Mouse (Mus musculus) layer of hippocampus, postnatal 14 days (tissue): ENCODE measurements at regions not wholly inside any gene's neighbourhood (a gene's known extent, or its start where the extent isn't known, plus 50 kb on each side); places are given as distances from the start of the nearest gene placed in this dataset.

Source experiments
- DNase-seq, 2 experiments: peaks; one replicate each; pipeline ENCODE4 v3.0.0; 2021 to 2022; ENCODE audit warnings: low spot score in 2 of 2, mixed read lengths in 1 of 2

DNA sequence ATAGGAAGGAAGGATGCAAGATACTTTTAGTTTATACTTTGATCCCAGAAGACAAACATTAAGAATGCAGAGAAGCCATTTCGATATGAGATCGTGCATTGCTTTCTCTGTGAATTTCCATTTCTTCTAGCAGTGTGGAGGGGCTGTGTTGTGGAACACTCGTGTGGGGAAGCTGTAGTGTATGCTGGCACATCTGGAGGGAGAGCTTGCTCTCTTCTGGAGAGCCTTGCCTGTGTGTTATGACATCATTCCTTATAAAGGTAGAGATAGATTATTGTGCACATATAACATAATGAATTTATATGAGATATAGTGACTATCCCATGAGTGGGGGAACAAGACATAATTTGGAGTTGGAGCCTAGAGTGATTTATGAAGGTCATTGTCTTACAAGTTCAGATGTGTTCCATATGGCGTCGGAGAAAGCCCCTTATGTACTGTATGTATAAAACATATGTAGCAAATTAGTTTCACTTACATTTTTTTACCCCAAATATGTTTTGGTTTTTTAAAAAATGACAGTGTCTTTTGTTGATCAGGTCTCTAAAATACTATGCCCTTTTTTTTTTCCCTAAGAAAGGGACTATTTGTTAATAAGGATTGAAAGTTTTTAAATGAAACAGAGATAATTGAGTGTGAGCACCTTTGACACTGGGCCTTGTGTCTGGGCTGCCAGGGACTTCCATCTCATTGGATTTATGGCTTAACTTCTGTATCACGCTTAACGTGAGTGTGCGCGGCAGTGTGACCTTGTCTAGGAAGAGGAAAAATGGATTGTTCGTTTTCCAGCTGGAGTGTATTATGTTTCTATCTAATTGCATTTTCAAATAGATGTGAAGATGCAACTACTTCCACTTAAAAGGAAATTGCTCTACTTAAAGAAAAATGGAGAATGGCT is 230.8 kb downstream of the Papss1 start:
- DNase-seq: no peak

- no peak for DNase-seq
Observed at GRCm38 (mm10) chr3:131799774-131800173, 235.2 kb downstream of the Papss1 start.

GRCm38 (mm10) chr3:131801551-131801950 is 237.0 kb downstream of the Papss1 start:
- DNase-seq: no peak

DNA sequence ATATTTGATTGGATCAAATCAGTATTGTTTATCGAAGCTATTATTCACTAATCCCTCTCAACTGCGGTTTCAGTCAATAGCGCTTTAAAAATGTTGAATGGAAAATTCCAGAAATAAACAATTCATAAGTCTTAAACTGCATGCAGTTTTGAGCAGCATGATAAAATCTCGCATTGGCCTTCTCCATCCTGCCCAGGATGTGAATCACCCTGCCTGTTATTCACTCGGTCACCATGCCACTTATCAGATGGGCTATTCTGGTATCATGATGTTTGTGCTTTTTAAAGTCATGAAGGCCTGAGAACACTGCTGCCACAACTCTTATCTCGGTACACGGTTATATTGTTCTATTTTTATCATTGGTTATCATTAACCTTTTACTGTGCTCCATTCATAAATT is 238.3 kb downstream of the Papss1 start:
- no peak for DNase-seq

GRCm38 (mm10) chr3:131808127-131808526 is 243.6 kb downstream of the Papss1 start:
- peak; percentile 29 for DNase-seq

DNA sequence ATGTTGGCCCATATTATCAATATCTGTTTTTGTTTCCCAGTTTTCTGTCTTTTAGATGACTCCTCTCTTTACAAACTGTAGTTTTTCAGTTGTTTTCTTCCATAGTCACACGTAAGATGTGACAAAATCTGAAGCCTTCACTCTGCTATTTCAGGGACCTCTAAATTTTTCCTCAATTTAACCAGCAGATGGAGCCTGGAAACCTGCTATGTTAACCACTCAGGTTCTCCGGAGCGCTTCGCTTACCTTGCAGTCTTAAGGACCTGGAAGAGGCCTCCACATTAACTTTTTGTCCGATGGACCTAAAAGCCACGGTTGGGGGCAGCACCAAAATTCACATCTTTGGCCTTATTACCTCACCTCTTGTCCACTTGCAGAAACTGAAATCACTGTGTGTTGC is 248.4 kb downstream of the Papss1 start:
- peak in 1 of 2 experiments; percentile 32 for DNase-seq

- DNase-seq: no peak
Observed at GRCm38 (mm10) chr3:131818806-131819205, 254.2 kb downstream of the Papss1 start.

DNA sequence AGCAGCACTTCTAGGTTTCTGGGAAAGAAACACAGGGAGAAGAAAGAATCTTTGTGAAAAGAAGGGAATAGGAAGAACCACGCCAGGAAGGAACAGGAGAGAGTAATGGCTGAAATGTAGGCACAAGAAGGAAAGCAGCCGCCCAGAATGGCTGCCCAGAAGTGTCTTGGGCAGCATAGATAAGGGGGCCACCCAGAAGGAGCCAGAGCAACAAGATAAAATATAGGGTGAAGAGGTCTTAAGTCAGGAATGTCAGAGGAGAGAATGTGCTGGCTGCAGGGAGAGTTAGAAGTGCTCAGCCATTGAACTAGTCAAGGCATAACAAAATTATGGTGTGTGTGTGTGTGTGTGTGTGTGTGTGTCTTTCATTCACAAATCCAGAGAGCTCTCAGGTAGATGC is 227.7 kb upstream of the Dkk2 start:
- DNase-seq: no peak

GRCm38 (mm10) chr3:131859083-131859482 is 226.0 kb upstream of the Dkk2 start:
- DNase-seq: no peak

GRCm38 (mm10) chr3:131865106-131865505 is 220.0 kb upstream of the Dkk2 start:
- DNase-seq: no peak

DNA sequence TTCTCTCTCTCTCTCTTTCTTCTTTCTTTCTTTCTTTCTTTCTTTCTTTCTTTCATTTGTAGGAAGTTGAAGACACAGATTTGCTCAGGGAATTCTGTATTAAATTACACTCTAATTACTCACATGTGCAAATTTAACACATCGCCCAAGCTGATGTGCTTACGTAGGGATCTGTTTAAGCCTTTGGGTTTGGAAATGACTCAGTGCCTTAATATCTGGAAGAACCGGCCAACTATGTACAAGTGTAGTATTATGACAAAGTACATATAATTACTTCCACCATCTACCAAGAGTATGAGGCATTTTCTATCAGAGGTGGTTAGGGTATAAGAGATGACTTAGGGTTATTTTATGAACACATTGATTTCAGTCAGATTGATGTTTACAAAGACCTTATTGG is 217.8 kb upstream of the Dkk2 start:
- no peak for DNase-seq

GRCm38 (mm10) chr3:131868219-131868964 is 216.7 kb upstream of the Dkk2 start:
- no peak for DNase-seq

DNA sequence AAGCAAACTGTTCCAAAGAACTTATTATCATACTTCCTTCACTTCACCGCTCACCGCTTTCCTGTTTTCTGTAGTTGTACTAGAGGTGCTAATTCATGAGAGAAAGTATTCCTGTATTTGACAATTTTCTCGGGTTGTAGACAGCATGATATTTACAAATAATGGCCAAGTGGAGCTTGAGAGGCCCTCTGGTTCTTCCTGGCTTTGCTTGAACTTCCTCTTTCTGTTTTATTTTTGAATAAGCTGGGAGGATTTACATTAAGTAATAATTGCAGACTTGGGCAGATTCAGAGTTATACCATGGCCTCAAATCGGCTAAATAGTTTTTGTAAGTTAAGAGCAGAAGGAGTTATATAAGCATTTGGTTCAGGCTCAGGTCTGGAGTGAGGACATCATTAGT is 215.8 kb upstream of the Dkk2 start:
- no peak for DNase-seq

DNA sequence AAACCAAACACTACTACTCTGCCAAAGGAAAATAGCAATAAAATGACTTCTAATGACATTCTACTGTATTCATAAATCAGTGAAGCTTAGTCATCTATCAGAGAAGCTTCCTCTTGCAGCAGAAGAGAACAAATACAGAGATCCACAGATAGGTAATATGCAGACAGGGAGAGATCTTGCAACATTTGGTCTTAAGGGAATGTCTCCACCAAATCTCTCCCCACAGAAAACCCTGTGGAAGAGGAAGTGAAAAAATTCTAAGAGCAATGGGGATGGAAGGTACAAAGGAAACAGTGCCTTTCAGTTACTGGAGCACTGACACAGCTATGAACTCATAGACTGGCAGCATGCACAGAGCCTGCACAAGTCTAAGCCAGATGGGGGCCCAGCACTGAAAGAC is 202.4 kb upstream of the Dkk2 start:
- DNase-seq: no peak

DNA sequence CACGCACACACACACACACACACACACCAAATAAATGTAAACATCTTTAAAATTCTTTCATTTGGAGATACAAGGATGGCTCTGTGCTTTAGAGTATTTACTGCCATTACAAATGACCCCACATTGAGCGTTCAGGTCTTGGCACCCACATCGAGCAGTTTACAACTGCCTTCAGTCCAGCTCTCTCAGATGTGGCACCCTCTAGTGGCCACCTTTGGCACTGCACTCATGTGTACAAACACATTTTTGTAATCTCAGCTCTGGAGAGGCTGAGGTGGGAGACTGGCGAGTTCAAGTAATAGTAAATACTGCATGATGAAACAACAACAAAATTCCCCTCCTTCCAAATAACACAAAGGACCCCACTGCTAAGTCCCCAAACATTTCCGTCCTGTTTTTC is 198.6 kb upstream of the Dkk2 start:
- no peak for DNase-seq

DNA sequence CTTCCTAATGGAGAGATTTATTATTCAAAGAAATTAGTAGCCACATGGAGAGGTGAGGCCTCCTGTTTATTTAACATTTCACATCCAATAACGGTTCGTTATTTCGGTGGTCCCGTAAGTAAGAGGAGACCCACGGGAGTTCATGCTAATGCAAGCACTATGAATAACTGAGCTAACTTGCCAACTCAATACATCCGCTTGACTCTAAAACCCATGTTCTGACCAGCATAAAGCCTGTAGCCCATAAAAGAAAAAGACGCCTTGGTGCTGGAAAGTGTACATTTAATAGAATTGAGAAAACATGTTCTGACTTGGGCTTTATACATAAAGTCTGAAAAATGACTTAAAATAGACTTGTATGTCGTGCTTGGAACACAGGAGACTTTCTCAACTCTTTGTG is 198.1 kb upstream of the Dkk2 start:
- no peak for DNase-seq

DNA sequence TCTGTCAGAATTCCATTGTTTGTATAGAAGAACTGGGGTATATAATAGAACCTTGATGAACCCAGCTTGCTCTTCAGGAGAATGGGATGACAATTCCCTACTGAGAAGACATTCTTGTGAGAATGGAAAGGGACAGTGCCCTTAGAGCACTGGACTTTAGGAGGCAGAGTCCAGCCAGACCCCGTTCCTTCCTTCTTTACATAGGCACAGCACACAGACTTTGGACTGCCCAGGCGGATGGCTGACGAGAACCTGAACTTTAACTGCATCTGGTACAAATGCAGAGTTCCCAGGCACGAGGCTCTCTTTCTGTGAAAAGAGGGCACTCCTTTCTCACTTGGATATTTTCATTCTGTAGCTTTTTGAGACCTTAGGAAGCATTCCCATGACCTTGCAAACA is 197.4 kb upstream of the Dkk2 start:
- DNase-seq: no peak

DNA sequence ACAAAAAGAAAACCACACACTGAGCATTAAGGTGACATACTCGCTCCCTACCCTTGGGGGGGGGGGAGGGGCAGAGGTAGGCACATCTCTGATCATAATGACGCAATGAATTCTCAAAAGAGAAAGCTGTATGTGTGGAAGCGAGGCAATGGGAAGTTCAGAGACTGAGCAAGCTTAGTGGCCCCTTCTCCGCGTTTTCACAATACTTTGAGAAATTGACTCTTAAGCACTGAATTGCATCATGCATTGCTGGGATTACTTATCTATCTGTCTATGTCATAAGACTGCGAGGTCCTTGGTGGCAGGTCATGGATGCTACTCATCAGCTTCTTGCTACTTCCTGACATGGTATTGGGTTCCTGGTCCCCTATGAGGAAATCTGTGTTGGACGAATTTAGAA is 193.2 kb upstream of the Dkk2 start:
- DNase-seq: no peak

DNA sequence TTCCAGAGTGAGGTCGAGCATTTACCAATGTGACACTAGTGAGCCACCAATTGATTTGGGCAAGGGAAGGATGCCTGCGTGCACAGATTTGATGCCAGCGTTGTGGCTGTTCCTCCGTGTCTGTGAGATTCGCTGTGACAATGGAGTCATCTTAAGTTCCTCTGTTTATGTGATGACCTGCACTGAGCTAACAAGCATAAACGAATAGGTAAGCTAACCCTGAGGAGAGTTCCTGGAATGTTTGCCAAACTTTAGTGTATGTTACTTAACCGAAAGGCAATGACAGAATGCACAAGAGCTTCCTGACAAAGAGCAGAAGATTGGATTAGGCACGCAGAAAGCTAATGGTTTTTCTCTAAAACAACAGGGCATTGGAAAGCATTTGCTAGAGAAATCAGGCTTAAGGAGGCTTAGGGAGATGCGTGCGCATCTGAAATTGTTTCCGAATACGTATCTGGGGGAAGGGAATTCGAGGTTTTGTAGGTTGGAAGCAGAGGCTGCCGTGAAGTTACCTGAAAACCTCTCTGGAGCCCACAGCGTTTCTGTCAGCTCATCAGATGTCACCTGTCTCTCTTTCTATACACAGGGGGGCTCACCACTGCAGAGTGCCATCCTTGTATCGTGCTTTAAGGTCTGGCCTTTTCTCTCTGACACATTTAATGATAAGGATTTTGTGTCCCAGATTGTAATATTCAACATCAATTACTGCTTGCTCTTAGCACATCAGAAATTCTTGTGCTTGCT is 191.9 kb upstream of the Dkk2 start:
- DNase-seq: no peak

- DNase-seq: no peak
Observed at GRCm38 (mm10) chr3:131895057-131895456, 190.0 kb upstream of the Dkk2 start.

- no peak for DNase-seq
Observed at GRCm38 (mm10) chr3:131913534-131913933, 171.6 kb upstream of the Dkk2 start.

- DNase-seq: peak; percentile 25 to 60
Observed at GRCm38 (mm10) chr3:131914372-131914771, 170.7 kb upstream of the Dkk2 start.
